Mouse (Mus musculus): ENCODE results near the gene Kpna7. TPM values are rescaled to one million over a fixed set of nuclear protein-coding genes. Genes with fewer than 3 reads are reported as not detected.

Gene Kpna7
- polyA plus RNA-seq, 1 experiment from 2014 or later, result not detected

GRCm38 (mm10) chr5:144950428-144951051 is 133.3 kb downstream of the Kpna7 start:
- no peak for ATAC-seq (ENCODE audit: low FRiP score)

GRCm38 (mm10) chr5:144949856-144950255 is 134.0 kb downstream of the Kpna7 start:
- 91% methylated on average over 4 of the region's 4 CpGs for WGBS
- Histone ChIP-seq H3K4me3 (ENCODE audit: low read depth, low read length) (no peak overlapping the region), H3K9me3 (ENCODE audit: control insufficient read depth, low read length) (no peaks in the 10 kb centered on the region), H3K27me3 (ENCODE audit: control insufficient read depth, insufficient read depth, low read length) (no peaks in the 10 kb centered on the region), H3K4me1 (ENCODE audit: control insufficient read depth, insufficient read depth, low read length) (no peaks in the 10 kb centered on the region), H3K4me2 (no peak overlapping the region), H3K27ac (ENCODE audit: low read depth, low read length) (no peak overlapping the region), H3K36me3 (ENCODE audit: control insufficient read depth, insufficient read depth, low read length) (no peaks in the 10 kb centered on the region), H3K9ac (ENCODE audit: low read length) (no peak overlapping the region)
- ATAC-seq (ENCODE audit: low FRiP score) (no peak), DNase-seq (ENCODE audit: low spot score, missing footprints) (no peak)

More at GRCm38 (mm10) chr5:144950428-144951051, 133.3 kb downstream of the Kpna7 start:
- Histone ChIP-seq H3K4me3 (ENCODE audit: low read depth, low read length) (no peak overlapping the region), H3K9me3 (ENCODE audit: control insufficient read depth, low read length) (no peaks in the 10 kb centered on the region), H3K4me2 (no peak overlapping the region), H3K9ac (ENCODE audit: low read length) (no peak overlapping the region), H3K36me3 (ENCODE audit: control insufficient read depth, insufficient read depth, low read length) (no peaks in the 10 kb centered on the region), H3K4me1 (ENCODE audit: control insufficient read depth, insufficient read depth, low read length) (no peaks in the 10 kb centered on the region), H3K27me3 (ENCODE audit: control insufficient read depth, insufficient read depth, low read length) (no peaks in the 10 kb centered on the region), H3K27ac (ENCODE audit: low read depth, low read length) (no peak overlapping the region)
- DNase-seq (ENCODE audit: low spot score, missing footprints), result no peak
- WGBS, result 92% methylated on average over 5 of the region's 5 CpGs

GRCm38 (mm10) chr5:144948422-144948821 is 135.4 kb downstream of the Kpna7 start:
- no peaks in the 10 kb centered on the region for H3K4me1 ChIP-seq (ENCODE audit: control insufficient read depth, insufficient read depth, low read length)
- no peak overlapping the region for H3K27ac ChIP-seq (ENCODE audit: low read depth, low read length)
- H3K4me2 ChIP-seq, result no peak overlapping the region
- no peak overlapping the region for H3K4me3 ChIP-seq (ENCODE audit: low read depth, low read length)
- 84% methylated on average over 11 of the region's 11 CpGs for WGBS
- ATAC-seq (ENCODE audit: low FRiP score), result no peak
- DNase-seq (ENCODE audit: low spot score, missing footprints), result no peak
- no peaks in the 10 kb centered on the region for H3K27me3 ChIP-seq (ENCODE audit: control insufficient read depth, insufficient read depth, low read length)
- no peak overlapping the region for H3K9ac ChIP-seq (ENCODE audit: low read length)
- H3K9me3 ChIP-seq (ENCODE audit: control insufficient read depth, low read length), result no peaks in the 10 kb centered on the region
- H3K36me3 ChIP-seq (ENCODE audit: control insufficient read depth, insufficient read depth, low read length), result no peaks in the 10 kb centered on the region

- WGBS, result 93% methylated on average over 1 of the region's 1 CpGs
Measured at GRCm38 (mm10) chr5:144948002-144948401, 135.8 kb downstream of the Kpna7 start.

GRCm38 (mm10) chr5:144946032-144946431 is 137.8 kb downstream of the Kpna7 start:
- Histone ChIP-seq H3K27ac (ENCODE audit: low read depth, low read length) (no peak overlapping the region), H3K36me3 (ENCODE audit: control insufficient read depth, insufficient read depth, low read length) (no peaks in the 10 kb centered on the region), H3K4me1 (ENCODE audit: control insufficient read depth, insufficient read depth, low read length) (no peaks in the 10 kb centered on the region), H3K4me3 (ENCODE audit: low read depth, low read length) (no peak overlapping the region), H3K9me3 (ENCODE audit: control insufficient read depth, low read length) (no peaks in the 10 kb centered on the region), H3K9ac (ENCODE audit: low read length) (no peak overlapping the region), H3K4me2 (no peak overlapping the region), H3K27me3 (ENCODE audit: control insufficient read depth, insufficient read depth, low read length) (no peaks in the 10 kb centered on the region)
- 80% methylated on average over 4 of the region's 4 CpGs for WGBS
- DNase-seq (ENCODE audit: low spot score, missing footprints) (no peak), ATAC-seq (ENCODE audit: low FRiP score) (no peak)

More at GRCm38 (mm10) chr5:144948002-144948401, 135.8 kb downstream of the Kpna7 start:
- DNase-seq (ENCODE audit: low spot score, missing footprints) (no peak), ATAC-seq (ENCODE audit: low FRiP score) (no peak)
- Histone ChIP-seq H3K4me2 (no peak overlapping the region), H3K9ac (ENCODE audit: low read length) (no peak overlapping the region), H3K4me1 (ENCODE audit: control insufficient read depth, insufficient read depth, low read length) (no peaks in the 10 kb centered on the region), H3K27ac (ENCODE audit: low read depth, low read length) (no peak overlapping the region), H3K36me3 (ENCODE audit: control insufficient read depth, insufficient read depth, low read length) (no peaks in the 10 kb centered on the region), H3K4me3 (ENCODE audit: low read depth, low read length) (no peak overlapping the region), H3K9me3 (ENCODE audit: control insufficient read depth, low read length) (no peaks in the 10 kb centered on the region), H3K27me3 (ENCODE audit: control insufficient read depth, insufficient read depth, low read length) (no peaks in the 10 kb centered on the region)

- H3K9me3 ChIP-seq (ENCODE audit: control insufficient read depth, low read length), result no peaks in the 10 kb centered on the region
- 93% methylated on average over 7 of the region's 7 CpGs for WGBS
Measured at GRCm38 (mm10) chr5:144944932-144945331, 138.9 kb downstream of the Kpna7 start.

GRCm38 (mm10) chr5:144944370-144944769 is 139.5 kb downstream of the Kpna7 start:
- H3K4me2 ChIP-seq, result no peak overlapping the region

More at GRCm38 (mm10) chr5:144944932-144945331, 138.9 kb downstream of the Kpna7 start:
- no peak overlapping the region for H3K4me2 ChIP-seq
- no peaks in the 10 kb centered on the region for H3K4me1 ChIP-seq (ENCODE audit: control insufficient read depth, insufficient read depth, low read length)
- H3K27me3 ChIP-seq (ENCODE audit: control insufficient read depth, insufficient read depth, low read length), result no peaks in the 10 kb centered on the region
- no peaks in the 10 kb centered on the region for H3K36me3 ChIP-seq (ENCODE audit: control insufficient read depth, insufficient read depth, low read length)
- H3K27ac ChIP-seq (ENCODE audit: low read depth, low read length), result no peak overlapping the region
- H3K9ac ChIP-seq (ENCODE audit: low read length), result no peak overlapping the region
- ATAC-seq (ENCODE audit: low FRiP score), result no peak
- no peak overlapping the region for H3K4me3 ChIP-seq (ENCODE audit: low read depth, low read length)
- DNase-seq (ENCODE audit: low spot score, missing footprints), result no peak

GRCm38 (mm10) chr5:144943346-144943745 is 140.5 kb downstream of the Kpna7 start:
- Histone ChIP-seq H3K4me2 (no peak overlapping the region), H3K9me3 (ENCODE audit: control insufficient read depth, low read length) (no peaks in the 10 kb centered on the region), H3K9ac (ENCODE audit: low read length) (no peak overlapping the region), H3K27me3 (ENCODE audit: control insufficient read depth, insufficient read depth, low read length) (no peaks in the 10 kb centered on the region), H3K4me1 (ENCODE audit: control insufficient read depth, insufficient read depth, low read length) (no peaks in the 10 kb centered on the region), H3K4me3 (ENCODE audit: low read depth, low read length) (no peak overlapping the region), H3K27ac (ENCODE audit: low read depth, low read length) (no peak overlapping the region), H3K36me3 (ENCODE audit: control insufficient read depth, insufficient read depth, low read length) (no peaks in the 10 kb centered on the region)
- DNase-seq (ENCODE audit: low spot score, missing footprints) (no peak), ATAC-seq (ENCODE audit: low FRiP score) (no peak)
- WGBS, result 87% methylated on average over 6 of the region's 6 CpGs

More at GRCm38 (mm10) chr5:144944370-144944769, 139.5 kb downstream of the Kpna7 start:
- H3K27ac ChIP-seq (ENCODE audit: low read depth, low read length), result no peak overlapping the region
- no peaks in the 10 kb centered on the region for H3K9me3 ChIP-seq (ENCODE audit: control insufficient read depth, low read length)
- H3K4me1 ChIP-seq (ENCODE audit: control insufficient read depth, insufficient read depth, low read length), result no peaks in the 10 kb centered on the region
- 90% methylated on average over 4 of the region's 4 CpGs for WGBS
- H3K27me3 ChIP-seq (ENCODE audit: control insufficient read depth, insufficient read depth, low read length), result no peaks in the 10 kb centered on the region
- H3K36me3 ChIP-seq (ENCODE audit: control insufficient read depth, insufficient read depth, low read length), result no peaks in the 10 kb centered on the region
- H3K4me3 ChIP-seq (ENCODE audit: low read depth, low read length), result no peak overlapping the region
- ATAC-seq (ENCODE audit: low FRiP score) (no peak), DNase-seq (ENCODE audit: low spot score, missing footprints) (no peak)
- H3K9ac ChIP-seq (ENCODE audit: low read length), result no peak overlapping the region

GRCm38 (mm10) chr5:144942431-144942830 is 141.4 kb downstream of the Kpna7 start:
- no peak overlapping the region for H3K4me3 ChIP-seq (ENCODE audit: low read depth, low read length)
- no peak overlapping the region for H3K9ac ChIP-seq (ENCODE audit: low read length)
- H3K9me3 ChIP-seq (ENCODE audit: control insufficient read depth, low read length), result no peaks in the 10 kb centered on the region
- WGBS, result 78% methylated on average over 9 of the region's 9 CpGs
- H3K36me3 ChIP-seq (ENCODE audit: control insufficient read depth, insufficient read depth, low read length), result no peaks in the 10 kb centered on the region
- DNase-seq (ENCODE audit: low spot score, missing footprints) (no peak), ATAC-seq (ENCODE audit: low FRiP score) (no peak)
- no peak overlapping the region for H3K27ac ChIP-seq (ENCODE audit: low read depth, low read length)
- H3K4me1 ChIP-seq (ENCODE audit: control insufficient read depth, insufficient read depth, low read length), result no peaks in the 10 kb centered on the region
- no peak overlapping the region for H3K4me2 ChIP-seq
- no peaks in the 10 kb centered on the region for H3K27me3 ChIP-seq (ENCODE audit: control insufficient read depth, insufficient read depth, low read length)

Measured in midbrain, embryonic 11.5 days (tissue).